ENCODE assay signal across 14 mouse cellular contexts in the genomic region with DNA sequence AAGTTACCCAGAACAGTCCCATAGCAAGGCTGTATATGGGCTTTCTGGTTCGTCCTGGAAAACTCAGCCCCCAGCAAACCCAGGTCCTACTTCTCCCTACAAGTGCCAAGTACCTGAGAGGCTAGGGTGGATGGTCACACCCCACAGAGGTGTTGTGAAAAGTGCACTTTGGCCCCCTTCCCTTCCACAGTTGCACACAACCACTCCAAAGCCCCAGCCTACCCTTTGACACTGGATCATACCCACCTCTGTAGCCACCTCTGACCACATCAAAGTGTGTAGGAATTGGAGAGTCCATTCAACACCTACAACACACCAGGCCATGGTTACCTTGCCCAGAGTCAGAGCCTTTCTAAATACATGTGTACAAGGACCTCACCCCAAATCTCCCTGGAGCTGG. TPM values are rescaled to one million over a fixed set of nuclear protein-coding genes. Genes with fewer than 3 reads are reported as not detected.
DNase-seq lines count a peak whose midpoint lies in the region; TF ChIP-seq lines count a peak whose summit lies in the region.
"Had no signal": no experiment of that assay in that cellular context is flagged by ENCODE, and none has a peak within 500 bp of the region (broad histone marks: within the 10 kb centered on the region; RNA-seq: fewer than 3 reads in every experiment).

No protein-coding gene starts in this region.

- TF ChIP-seq POLR2A in lung, adult 2 months (IDR thresholded peaks at IDR 0.05; ENCODE audit: borderline replicate concordance, extremely low read depth, low read depth, low read length): no peak

- no peak overlapping the region for H3K4me3 ChIP-seq in lung, adult 2 months (replicated peaks; ENCODE audit: extremely low read depth, low read depth, low read length)

- peak; percentile 89 for DNase-seq in heart, adult 11 months
- DNase-seq in heart, postnatal 25 days (ENCODE audit: low spot score): no peak
- DNase-seq in lung, adult 2 months: peak; percentile 1
- DNase-seq in lung, postnatal 36 days: no peak
- DNase-seq in testis, postnatal 10 days (ENCODE audit: low spot score): peak; percentile 36
- DNase-seq in testis, postnatal 14 days (ENCODE audit: low spot score): no peak
- peak; percentile 24 for DNase-seq in yolk sac, embryonic 10.5 days (ENCODE audit: low spot score)
- no peak for DNase-seq in left cerebral cortex, postnatal 10 days (ENCODE audit: extremely low spot score in 1 of 2, low spot score in 2 of 2)
- DNase-seq: gastrocnemius, postnatal 25 days; heart, postnatal 14 days; kidney, adult 2 months; lung, adult 18-20 months; right cerebral cortex, adult 18-20 months; thymus, adult 18-20 months had no signal

- H3K4me1 ChIP-seq in lung, adult 2 months (ENCODE audit: control insufficient read depth, insufficient read depth, low read length): no peaks in the 10 kb centered on the region

- intact Hi-C loops in heart, postnatal 25 days (cut with DNase I): loop anchor here (5.0 kb wide), 1 partner anchor 171 kb away; no protein-coding TSS in a partner anchor
- intact Hi-C loops in left cerebral cortex, postnatal 10 days (cut with DNase I): loop anchor here (5.0 kb wide), 1 partner anchor 191 kb away; no protein-coding TSS in a partner anchor

- no peak for TF ChIP-seq CTCF in lung, adult 2 months (IDR thresholded peaks at IDR 0.05; ENCODE audit: insufficient read depth, low read length)

- 85% methylated on average over 1 of the region's 1 CpGs for WGBS in lung, adult 2 months

RNA-seq across cellular contexts. Expression of a gene that starts 1.8 kb away (rescaled TPM):
- total RNA-seq in heart, postnatal 25 days (2021): 10 to 100 TPM; 39.0 to 46.7 TPM
- polyA plus RNA-seq in lung, adult 2 months (2012; rRNA removed): 121 and 128 TPM in 2 replicates
- 10 to 100 TPM; 34.7 to 53.6 TPM for total RNA-seq in left cerebral cortex, postnatal 10 days (2021)

RNA-seq across cellular contexts. Expression of a gene that starts 8.7 kb away (rescaled TPM):
- 10 to 100 TPM; 29.2 to 32.7 TPM for total RNA-seq in heart, postnatal 25 days (2021)
- 14.1 and 21.5 TPM in 2 replicates for polyA plus RNA-seq in lung, adult 2 months (2012; rRNA removed)
- 10 to 100 TPM; 44.9 to 48.8 TPM for total RNA-seq in left cerebral cortex, postnatal 10 days (2021)

RNA-seq across cellular contexts. Expression of a gene that starts 9.7 kb away (rescaled TPM):
- 10 to 100 TPM; 18.3 to 18.7 TPM for total RNA-seq in heart, postnatal 25 days (2021)
- 37.1 and 43.7 TPM in 2 replicates for polyA plus RNA-seq in lung, adult 2 months (2012; rRNA removed)
- 100 to 1,000 TPM; 139 to 152 TPM for total RNA-seq in left cerebral cortex, postnatal 10 days (2021)

RNA-seq across cellular contexts. Expression of a gene that starts 16.1 kb away (rescaled TPM):
- 1 to 10 TPM; 1.2 to 1.4 TPM for total RNA-seq in heart, postnatal 25 days (2021)
- 24.1 and 24.5 TPM in 2 replicates for polyA plus RNA-seq in lung, adult 2 months (2012; rRNA removed)
- 10 to 100 TPM; 27.1 to 28.8 TPM for total RNA-seq in left cerebral cortex, postnatal 10 days (2021)

Comparison
In these comparisons a context has a peak if more than half of its experiments do, and no peak if none do; other contexts are left out.
1. DNase-seq: peak in heart, adult 11 months (single experiment), lung, adult 2 months (single experiment), testis, postnatal 10 days (single experiment) and yolk sac, embryonic 10.5 days (single experiment); none in heart, postnatal 25 days (single experiment), lung, postnatal 36 days (single experiment), testis, postnatal 14 days (single experiment) and left cerebral cortex, postnatal 10 days (0 of 2).
2. RNA of a gene that starts 9.7 kb away (total RNA-seq): 139 to 152 TPM in left cerebral cortex, postnatal 10 days; 18.3 to 18.7 TPM in heart, postnatal 25 days; every median in the first group is over 4 times any median in the second.